Mouse (Mus musculus): Measurements from ENCODE around the gene 4930562C15Rik. TPM values are rescaled to one million over a fixed set of nuclear protein-coding genes. Genes with fewer than 3 reads are reported as not detected.

4930562C15Rik gene
- total RNA-seq, 2 experiments from 2014 or later: not detected

DNA sequence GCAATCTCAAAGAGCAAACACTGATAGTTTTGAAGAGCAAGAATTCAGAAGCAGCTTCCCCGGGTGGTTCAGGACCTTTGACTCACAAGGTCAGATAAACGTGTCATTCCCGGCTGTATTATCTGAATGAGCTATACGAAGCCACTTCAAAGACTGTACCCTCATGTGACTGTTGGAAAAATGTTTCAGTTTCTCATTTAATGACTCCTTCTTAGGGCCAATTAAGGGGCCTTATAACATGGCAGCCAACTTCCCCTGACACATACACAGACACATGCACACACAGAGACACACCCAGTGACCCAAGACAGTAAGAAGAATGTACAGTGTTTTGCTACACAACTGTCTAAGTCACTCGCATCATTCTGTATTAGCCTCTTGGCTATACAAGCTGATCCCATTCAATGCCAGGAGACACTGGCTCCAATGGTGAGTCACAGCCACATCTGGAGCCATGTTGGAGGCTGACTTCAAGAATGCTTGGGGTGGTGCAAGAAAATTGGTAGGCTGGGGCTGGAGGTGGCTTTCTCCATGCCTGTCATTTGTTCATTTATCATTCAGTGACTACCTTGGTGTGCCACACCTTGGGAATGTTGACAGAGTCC lies 19.9 kb downstream of the 4930562C15Rik start:
- no peak for DNase-seq (ENCODE audit: low spot score in 2 of 2)

DNA sequence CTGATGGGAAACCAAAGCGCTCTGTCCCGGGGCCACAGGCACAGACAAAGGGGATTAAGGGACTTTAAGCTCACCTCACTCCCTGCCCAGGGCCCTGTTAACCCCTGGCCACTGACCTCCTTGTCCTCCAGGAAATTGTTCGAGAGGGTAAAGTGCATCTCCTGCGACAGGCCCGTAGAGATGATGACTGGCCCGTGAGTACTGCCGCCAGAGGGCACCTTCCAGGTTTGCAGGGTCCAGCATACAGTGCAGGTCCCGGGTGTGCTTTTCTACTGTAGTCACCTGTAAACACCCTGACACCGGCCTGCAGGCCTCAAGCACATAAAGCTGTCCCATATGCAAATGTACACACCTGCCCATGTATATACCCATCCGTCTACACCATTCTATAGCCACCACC lies 26.2 kb downstream of the 4930562C15Rik start:
- no peak for DNase-seq (ENCODE audit: low spot score in 2 of 2)

DNA sequence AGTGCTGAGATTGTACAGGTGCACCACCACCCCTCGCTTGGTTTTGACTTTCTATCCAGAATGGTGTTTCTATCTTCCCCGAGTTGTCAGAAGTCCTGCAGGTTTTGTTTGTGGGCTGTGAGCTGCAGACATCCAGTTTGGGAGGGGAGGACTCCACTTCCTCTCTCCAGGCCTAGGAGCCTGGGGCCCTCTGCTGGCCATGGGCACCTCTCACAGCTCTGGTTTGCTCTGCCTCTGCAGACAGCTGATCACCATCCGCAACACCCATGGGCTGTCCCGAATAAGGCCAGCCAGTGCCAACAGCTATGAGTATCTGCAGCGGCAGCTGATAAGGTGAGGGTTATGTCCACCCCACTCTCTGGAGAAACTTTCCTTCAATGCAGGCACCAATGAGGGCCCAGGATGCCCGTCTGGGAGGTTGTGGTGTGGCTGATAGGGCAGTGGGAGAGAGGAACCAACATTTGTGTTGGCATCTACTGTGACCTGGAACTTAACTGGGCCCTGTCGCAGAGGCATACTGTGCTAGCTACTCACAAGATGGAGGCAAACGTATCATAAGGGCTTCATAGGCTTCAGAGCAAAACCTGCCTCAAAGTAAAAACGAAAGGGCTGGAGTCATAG lies 27.8 kb downstream of the 4930562C15Rik start:
- peak; percentile 58 to 75 for DNase-seq (ENCODE audit: low spot score in 2 of 2)

DNA sequence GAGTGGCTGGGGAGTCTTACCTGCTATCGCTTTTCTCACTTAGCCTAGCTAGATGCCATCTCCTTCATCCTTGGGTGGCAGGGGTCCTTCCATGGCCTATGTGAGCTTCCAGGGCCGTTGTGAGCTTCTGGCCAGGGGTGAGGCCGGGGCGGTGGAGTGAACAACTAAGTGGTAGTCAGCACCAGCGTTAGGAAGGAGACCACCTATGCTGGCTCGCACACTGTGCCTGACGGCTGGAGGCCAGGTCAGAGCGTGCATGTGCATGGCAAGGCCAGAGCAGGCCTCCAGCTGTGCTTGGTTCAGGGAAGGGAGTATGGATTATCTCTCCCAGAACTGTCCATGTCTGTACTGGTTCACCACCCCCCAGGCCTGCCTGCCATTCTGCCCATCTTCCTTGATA lies 28.5 kb downstream of the 4930562C15Rik start:
- DNase-seq (ENCODE audit: low spot score in 2 of 2): no peak

DNA sequence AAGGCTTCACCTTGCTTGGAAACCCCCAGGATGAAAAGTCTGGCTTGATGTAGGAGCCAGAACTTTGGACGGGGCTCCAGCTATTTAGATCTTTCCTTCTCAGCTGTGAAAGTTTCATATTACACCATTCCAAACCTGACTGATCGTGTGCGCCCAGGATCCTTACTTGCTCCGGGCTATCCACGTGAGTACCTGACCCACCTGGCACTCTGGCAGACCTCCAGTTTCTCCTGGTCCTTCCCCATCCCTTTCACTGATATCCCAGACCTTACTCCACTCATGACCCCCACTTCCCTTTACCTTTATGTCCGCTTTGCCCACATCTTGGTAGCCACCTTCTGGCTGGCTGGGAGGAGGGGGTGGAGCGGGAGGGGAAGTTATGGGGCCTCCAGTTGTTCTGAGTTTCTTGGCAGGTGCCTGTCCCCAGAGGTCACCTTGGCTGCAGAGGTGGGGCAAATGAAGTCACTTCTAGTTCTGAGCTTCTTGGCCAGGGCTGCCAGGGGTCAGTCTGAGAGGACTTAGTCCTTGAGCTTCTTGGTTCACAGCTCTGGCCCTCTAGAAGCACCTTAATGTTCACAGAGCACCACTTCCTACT lies 31.0 kb downstream of the 4930562C15Rik start:
- no peak for DNase-seq (ENCODE audit: low spot score in 2 of 2)

DNA sequence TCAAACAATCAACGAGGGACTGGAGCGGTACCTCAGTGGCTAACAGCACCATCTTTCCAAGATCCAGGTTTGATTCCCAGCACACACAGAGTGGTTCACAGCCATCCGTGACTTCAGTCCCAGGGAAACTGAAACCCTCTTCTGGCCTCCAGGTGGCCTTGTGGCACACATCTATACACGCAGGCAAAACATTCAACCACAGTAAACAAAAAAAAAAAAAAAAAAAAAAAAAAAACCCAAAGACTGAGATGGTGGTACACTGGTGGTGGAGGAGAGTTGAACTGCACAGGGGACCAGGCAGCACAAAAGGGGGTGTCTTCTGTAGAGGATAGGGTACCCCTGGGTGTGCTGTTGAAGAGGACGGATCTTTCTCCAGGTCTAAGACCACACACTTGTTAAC lies 35.3 kb downstream of the 4930562C15Rik start:
- no peak for DNase-seq (ENCODE audit: low spot score in 2 of 2)

DNA sequence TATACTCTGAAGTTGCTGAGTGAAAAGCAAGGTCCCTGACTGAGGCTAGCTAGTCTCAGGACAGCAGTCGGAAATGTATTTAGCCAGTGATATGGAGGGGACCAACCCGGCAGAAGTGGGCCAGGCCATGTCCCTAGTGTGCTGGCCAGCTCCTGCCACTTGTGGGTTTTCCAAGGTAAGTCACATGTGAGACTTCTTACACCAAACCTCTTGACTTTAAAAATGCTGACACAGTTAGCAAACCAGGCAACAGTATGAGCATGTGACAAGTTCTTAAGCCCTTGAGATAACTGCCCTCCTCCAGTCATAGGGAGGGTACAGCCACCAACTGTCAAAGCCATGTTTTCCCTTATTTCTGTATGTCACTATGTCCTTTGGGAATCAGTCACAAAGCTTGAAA lies 36.7 kb downstream of the 4930562C15Rik start:
- DNase-seq (ENCODE audit: low spot score in 2 of 2): no peak

DNA sequence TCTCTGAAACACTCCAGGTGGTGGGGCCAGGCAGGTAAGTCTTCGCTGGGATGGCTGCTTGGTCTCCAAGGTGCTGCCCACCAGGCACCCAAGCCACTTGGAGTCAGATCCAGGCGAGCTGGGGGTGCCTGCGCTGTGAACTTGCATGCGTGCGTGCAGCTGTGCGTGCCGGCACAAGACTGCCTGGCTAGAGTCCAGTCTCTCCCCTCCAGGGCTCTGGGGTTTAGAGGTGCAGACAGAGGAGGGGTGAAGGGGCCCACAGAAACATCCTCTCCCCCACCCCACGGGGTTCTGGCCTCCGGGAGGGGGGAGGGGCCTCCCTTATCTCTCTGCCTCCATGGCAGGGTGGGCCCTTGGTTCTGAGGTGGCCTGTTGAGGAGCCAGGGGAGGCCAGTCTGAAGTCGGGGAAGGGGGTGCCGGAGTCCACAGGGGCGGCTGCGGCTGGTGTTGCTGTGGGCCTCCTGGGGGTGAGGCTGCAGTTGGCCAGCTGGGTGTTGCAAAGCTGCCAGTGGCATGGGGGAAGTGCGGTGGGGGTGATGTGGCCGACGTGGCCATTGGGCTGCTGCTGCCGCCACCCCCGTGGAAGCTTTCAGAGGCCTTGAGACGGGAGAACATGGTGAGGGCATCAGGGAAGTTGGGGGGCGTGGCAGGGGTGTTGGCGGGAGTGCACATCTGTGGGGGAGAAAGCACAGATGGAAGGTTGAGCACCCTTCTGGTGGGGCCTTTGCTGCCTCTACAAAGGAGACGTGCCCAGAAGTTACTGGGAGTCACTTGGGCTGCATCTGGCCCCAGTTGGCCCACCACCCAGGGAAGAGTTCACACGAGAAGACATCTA lies 40.2 kb downstream of the 4930562C15Rik start:
- DNase-seq (ENCODE audit: low spot score in 2 of 2): no peak

DNA sequence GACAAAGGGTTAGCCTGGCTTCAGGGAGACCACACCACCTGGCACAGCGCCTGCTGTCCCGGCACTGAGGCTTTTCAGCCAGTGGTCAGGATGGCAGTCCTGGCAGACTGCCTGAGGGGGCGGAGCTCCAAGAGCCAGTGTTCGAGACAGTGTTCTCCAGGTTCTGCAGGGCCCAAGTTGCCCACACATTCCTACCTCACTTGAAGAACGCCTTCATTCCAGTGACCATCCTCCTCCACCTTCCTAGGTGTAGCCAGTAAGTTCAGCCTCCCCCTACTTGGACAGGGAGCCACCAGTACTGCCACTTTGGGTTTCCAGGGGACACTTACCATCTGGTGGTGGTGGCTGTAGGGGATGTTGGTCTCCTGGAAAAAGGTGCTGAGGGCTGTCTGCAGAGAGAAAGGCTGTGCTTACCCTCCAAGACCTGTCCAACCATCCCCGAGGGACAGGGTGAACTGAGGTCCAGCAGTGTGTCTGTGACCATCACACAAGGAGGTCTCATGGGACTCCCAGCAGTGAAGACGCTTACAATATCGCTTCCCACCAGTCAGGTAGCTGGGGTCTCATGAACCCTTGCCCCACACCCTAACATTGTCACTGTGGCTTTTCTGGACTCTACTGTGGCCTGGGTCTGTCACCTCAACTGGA lies 40.9 kb downstream of the 4930562C15Rik start:
- DNase-seq (ENCODE audit: low spot score in 2 of 2): peak in 1 of 2 experiments; percentile 67

DNA sequence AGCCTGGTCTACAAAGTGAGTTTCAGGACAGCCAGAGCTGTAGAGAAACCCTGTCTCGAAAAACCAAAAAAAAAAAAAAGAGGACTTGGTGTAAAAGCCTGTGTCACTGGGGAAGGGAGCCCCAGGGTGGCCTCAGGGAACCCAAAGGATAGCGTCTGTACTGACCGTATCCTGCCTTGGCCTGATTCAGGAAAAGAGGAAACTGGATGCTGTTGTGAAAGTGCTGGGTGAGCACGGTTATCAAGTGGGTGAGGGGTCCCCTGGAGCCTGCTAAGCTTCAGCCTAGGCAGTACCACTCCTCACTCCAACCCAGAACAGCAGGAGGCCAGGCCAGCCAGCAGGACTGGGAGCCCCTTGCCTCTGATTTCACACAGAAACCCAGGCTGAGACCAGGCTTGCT lies 42.0 kb downstream of the 4930562C15Rik start:
- DNase-seq (ENCODE audit: low spot score in 2 of 2): no peak

DNA sequence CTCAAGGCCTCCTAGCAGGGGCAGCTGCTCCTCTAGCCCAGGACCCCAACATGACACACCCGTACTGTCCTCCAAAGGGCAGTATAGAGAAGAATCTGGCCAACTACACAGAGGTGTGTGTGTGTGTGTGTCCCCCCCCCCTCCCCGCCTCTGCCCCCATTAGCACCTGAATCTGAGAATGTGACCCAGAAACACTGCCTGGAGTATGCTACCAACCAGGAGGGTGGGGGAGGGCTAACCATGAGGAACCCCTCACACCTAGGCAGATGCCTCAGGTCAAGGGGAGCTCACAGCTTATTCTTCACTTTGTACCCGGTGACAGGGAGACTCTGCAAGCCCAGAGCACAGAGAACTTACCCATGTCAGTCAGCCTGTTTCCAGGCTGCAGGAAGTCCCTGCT lies 42.5 kb downstream of the 4930562C15Rik start:
- no peak for DNase-seq (ENCODE audit: low spot score in 2 of 2)

DNA sequence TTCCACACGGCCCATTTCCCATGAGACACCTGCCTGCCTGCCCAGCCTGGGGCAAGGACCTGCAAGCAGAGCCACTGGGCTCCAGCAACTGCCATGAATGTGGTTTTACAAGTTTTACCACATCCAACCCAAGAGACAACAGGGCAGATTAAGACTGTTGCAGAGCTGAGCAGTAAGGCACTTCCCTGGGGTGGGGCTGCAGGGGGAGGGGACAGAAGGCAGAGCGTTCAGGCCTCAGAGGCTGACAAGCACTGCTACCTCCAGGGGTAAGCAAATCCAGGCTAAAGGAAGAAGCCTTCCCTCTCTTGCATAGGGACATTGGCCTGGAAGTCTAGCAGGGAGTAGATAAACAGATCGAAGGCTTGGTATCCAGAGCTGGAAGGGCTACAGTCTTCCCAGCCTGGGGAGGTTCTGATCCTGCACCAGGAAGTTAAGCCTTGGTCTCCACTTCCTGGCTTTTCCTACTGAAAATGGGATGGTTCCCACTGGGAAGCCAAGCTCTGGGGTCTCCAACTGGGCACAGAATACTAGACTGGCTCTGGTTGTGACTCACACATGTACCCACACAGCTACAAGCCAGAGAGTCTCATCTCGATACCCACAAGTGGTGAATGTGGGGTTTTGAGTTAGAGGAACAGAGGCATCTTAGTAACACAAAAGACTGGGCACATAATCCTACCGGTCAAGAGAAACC lies 43.1 kb downstream of the 4930562C15Rik start:
- DNase-seq (ENCODE audit: low spot score in 2 of 2): no peak

DNA sequence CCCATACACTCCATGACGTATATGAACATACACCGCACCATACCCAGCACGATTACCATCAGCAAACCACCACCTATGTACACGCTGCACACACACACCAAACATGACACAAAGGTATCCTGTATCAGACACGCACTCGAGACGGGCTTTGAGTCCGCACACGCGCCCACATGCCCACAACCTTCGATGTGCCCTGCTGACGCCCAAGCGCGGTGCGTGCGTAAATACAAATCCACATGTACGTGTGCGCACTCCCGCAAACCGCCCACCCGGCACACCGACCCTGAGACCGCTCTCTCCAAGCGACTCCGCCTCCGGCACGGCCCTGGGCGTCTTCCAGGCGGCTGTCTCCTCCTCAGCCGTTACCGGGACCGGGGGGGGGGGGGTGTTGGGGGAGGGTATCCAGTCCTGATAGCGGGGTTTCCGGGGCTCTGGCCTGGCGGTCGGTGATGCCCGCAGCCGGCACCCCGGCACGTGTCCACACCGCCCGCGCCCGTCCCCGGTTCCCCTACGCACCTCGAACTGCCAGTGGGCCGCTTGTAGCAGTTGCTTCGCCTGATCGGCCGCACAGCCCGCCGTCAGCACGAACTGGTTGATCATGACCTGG lies 44.0 kb downstream of the 4930562C15Rik start:
- no peak for DNase-seq (ENCODE audit: low spot score in 2 of 2)

DNA sequence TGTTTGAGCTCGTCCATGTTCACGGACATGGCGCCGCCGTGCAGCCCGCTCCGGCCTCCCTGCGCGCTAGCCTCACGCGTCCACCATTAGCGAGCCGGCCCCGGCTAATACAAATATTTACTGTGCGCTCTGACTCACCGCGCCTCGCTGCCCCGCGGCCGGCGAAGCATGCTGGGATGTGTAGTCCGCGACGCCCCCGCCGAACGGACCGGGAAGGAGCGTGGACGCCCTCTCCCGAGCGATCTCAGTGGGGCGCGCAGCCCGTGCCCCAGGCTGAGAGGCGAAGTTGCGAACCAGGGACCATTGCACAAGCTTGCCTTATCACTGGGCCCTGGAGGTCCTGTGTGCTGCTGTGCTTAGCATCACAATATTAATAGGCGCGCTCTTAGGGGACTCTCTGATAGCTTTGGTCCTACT lies 44.5 kb downstream of the 4930562C15Rik start:
- peak; percentile 82 to 90 for DNase-seq (ENCODE audit: low spot score in 2 of 2)

DNA sequence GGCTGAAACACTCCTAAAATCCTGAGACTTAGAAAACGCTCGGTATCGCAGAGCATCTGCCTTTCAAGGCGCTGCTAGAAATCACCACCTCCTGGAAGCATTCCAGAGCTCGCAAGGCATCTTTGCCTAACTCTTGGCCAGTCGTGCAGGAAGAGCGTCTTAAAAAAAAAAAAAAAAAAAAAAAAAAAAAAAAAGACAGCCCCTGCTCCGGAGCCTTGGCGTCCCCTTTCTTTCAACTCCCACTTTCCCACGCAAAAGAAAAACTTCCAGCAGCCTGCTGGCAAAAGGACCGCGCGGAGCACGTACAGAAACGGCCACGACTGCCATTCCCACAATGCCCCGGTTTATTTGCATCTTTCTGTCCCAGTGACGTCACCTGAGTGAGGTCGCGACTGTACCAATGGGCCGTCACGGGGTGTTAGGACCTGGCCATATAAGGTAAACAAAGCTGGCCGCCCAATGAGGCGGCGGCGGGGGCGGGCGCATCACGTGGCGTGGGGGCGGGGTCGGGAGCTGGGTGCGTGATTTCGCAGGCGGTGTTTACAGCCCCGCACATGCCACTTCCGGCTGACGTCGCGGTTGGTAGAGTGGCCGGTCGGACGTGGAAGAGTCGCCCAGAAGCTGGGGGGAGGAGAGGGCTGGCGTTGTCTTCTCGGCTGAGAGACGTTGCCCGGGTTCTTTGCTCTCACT lies 45.1 kb downstream of the 4930562C15Rik start, which contains the start of gene Ubald1:
Ubald1 (minus strand) TSS at position 180 of the 690 bp plus-strand sequence.
- peak; percentile 96 to 98 for DNase-seq (ENCODE audit: low spot score in 2 of 2)

DNA sequence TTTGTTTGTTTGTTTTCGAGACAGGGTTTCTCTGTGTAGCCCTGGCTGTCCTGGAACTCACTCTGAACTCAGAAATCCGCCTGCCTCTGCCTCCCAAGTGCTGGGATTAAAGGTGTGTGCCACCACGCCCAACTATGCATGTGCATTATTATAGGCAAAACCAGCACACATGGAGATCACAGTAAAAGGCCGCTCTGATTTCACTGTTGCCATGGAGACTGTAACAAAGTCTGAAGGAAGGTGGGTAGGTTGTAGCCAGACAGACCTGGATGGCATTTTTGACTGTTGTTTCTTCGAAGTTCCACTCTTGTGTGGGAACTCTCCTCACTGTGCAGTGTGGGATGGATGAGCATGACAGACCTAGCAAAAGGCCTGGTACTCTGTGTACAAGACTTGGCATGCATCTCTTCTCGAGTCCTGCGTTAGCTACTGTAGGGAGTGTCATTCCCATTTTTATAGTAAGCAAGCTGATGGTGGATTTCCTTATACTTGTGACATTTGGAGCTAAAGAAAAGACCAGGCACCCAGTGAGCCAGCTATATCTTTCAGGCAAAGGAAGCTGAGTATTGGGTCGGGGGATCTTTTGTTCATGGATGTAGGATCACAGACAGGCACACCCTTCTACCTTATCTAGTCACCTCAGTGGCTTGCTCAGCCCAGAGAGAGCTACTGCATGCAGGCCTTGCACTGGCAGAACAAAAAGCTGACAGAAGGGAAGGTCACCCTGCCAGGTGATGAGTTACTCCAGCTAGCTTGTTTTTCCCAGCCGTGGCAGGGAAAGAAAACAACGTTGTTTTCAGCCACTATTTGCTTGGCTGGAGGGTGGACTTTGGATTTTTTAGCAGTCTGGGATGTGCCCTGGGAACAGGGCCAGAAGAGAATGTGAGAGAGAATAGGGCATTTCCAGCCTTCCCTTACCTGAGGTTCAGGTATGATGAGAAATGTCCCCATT lies 46.5 kb downstream of the 4930562C15Rik start:
- no peak for DNase-seq (ENCODE audit: low spot score in 2 of 2)

DNA sequence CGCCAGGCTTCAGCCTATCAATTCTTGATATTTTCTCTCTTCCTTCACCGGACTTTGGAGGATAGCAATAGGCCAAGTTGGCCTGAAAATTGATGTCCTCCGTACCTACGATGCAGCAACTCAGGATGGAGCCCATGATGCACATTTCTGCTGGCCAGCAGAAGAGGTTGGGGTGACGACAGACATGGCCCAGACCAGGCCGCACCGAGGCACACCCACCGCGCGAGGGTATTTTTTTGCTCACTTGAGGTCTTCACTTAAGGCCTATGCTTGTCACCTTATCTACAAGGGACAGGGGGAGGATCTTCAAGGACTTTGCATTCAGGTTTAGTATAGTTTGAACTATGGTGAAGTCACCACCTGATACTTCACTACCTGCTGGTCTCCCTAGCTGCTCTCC lies 49.7 kb downstream of the 4930562C15Rik start:
- no peak for DNase-seq (ENCODE audit: low spot score in 2 of 2)
